Mouse (Mus musculus) spleen, adult 2 months (tissue): Measurements from ENCODE around the gene Junb.

Experiments
- CTCF ChIP-seq: fragments of 200-500 bp; IDR thresholded peaks from 2 replicates; pipeline ENCODE4 v1.5.1; 2011; ENCODE audit warnings: mild to moderate bottlenecking, inconsistent platforms; ENCODE audit not compliant: insufficient read depth, insufficient read length, insufficient replicate concordance; ENCODE audit errors: extremely low read depth
- POLR2A ChIP-seq: fragments of 200-500 bp; IDR thresholded peaks from 2 replicates; pipeline ENCODE4 v1.6.1; 2011; ENCODE audit warnings: low read depth, low read length, inconsistent platforms

DNA sequence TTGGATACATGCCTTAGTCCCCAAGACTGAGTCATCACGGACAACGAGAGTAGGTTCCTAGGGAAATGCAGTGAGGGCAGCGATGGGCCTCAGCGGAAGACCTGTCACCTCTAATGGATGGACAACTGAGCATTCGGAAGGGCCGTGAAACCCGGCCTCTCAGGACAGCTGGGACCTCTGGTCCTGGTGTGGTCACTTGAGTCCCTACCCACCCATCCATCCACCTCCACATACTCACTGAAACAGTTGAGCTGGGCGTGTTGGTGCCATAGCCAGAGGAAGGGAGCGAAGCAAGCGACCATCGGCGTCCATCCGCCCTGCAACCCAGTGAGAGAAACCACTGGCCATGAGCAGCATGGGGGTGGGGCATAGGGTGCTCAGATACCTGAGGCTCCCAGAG lies 47.9 kb downstream of the Junb start:
- TF ChIP-seq CTCF (no peak), POLR2A (no peak)
